Mouse (Mus musculus): Measurements from ENCODE around the gene Ndufs8.

The Ndufs8 gene

GRCm38 (mm10) chr19:3905261-3905969 lies 7.2 kb downstream of the Ndufs8 start:
- DNase-seq (ENCODE audit: low read depth, low spot score) = no peak

- DNase-seq (ENCODE audit: low read depth, low spot score) = no peak
These were observed 8.3 kb downstream of the Ndufs8 start for GRCm38 (mm10) chr19:3904363-3904675.

- DNase-seq (ENCODE audit: low read depth, low spot score) = peak; percentile 58
These were observed 8.8 kb downstream of the Ndufs8 start for GRCm38 (mm10) chr19:3903648-3904362.

GRCm38 (mm10) chr19:3902966-3903365 lies 9.6 kb downstream of the Ndufs8 start:
- no peak for DNase-seq (ENCODE audit: low read depth, low spot score)

GRCm38 (mm10) chr19:3899618-3900017 lies 13.0 kb downstream of the Ndufs8 start:
- DNase-seq (ENCODE audit: low read depth, low spot score) = no peak

- no peak for DNase-seq (ENCODE audit: low read depth, low spot score)
These were observed 13.6 kb downstream of the Ndufs8 start for GRCm38 (mm10) chr19:3898952-3899351.

GRCm38 (mm10) chr19:3897557-3897956 lies 15.0 kb downstream of the Ndufs8 start:
- no peak for DNase-seq (ENCODE audit: low read depth, low spot score)

- DNase-seq (ENCODE audit: low read depth, low spot score) = no peak
These were observed 16.4 kb downstream of the Ndufs8 start for GRCm38 (mm10) chr19:3896208-3896607.

- peak; percentile 60 for DNase-seq (ENCODE audit: low read depth, low spot score)
These were observed 17.4 kb downstream of the Ndufs8 start for GRCm38 (mm10) chr19:3895171-3895631.

GRCm38 (mm10) chr19:3894294-3894693 lies 18.3 kb downstream of the Ndufs8 start:
- DNase-seq (ENCODE audit: low read depth, low spot score) = no peak

- DNase-seq (ENCODE audit: low read depth, low spot score) = no peak
These were observed 18.9 kb downstream of the Ndufs8 start for GRCm38 (mm10) chr19:3893545-3894116.

- peak; percentile 36 for DNase-seq (ENCODE audit: low read depth, low spot score)
These were observed 22.4 kb downstream of the Ndufs8 start for GRCm38 (mm10) chr19:3890181-3890580.

- DNase-seq (ENCODE audit: low read depth, low spot score) = no peak
These were observed 23.5 kb downstream of the Ndufs8 start for GRCm38 (mm10) chr19:3889096-3889495.

- DNase-seq (ENCODE audit: low read depth, low spot score) = no peak
These were observed 28.1 kb downstream of the Ndufs8 start for GRCm38 (mm10) chr19:3884325-3884990.

- DNase-seq (ENCODE audit: low read depth, low spot score) = no peak
These were observed 30.4 kb downstream of the Ndufs8 start for GRCm38 (mm10) chr19:3882214-3882613.

GRCm38 (mm10) chr19:3880054-3880848 lies 32.3 kb downstream of the Ndufs8 start:
- DNase-seq (ENCODE audit: low read depth, low spot score) = no peak

- DNase-seq (ENCODE audit: low read depth, low spot score) = no peak
These were observed 37.5 kb downstream of the Ndufs8 start for GRCm38 (mm10) chr19:3875045-3875444.

- DNase-seq (ENCODE audit: low read depth, low spot score) = no peak
These were observed 40.2 kb downstream of the Ndufs8 start for GRCm38 (mm10) chr19:3872373-3872772.

GRCm38 (mm10) chr19:3871468-3871867 lies 41.1 kb downstream of the Ndufs8 start:
- no peak for DNase-seq (ENCODE audit: low read depth, low spot score)

- DNase-seq (ENCODE audit: low read depth, low spot score) = no peak
These were observed 44.3 kb downstream of the Ndufs8 start for GRCm38 (mm10) chr19:3868290-3868689.

GRCm38 (mm10) chr19:3864960-3865359 lies 47.6 kb downstream of the Ndufs8 start:
- peak; percentile 50 for DNase-seq (ENCODE audit: low read depth, low spot score)
